Mouse (Mus musculus) intestine, embryonic 14.5 days (tissue): ENCODE data around the gene Atp5j2. TPM values are rescaled to one million over a fixed set of nuclear protein-coding genes. Genes with fewer than 3 reads are reported as not detected.

Experiments used
- polyA plus RNA-seq: library from polyadenylated mRNA; unstranded; fragments of >200 nt; fragmentation: Nextera tagmentation; extraction: Ambion mirVana; gene quantifications from 2 replicates; pipeline ENCODE4 v1.2.1, GENCODE M21; 2014

The Atp5j2 gene
- polyA plus RNA-seq, 1 experiment from 2014 or later = 724 TPM

Other genes with a start within 250 kb of the Atp5j2 start
- gene Smurf1, start 226.2 kb downstream of the Atp5j2 start, polyA plus RNA-seq = 14.4 and 17.2 TPM in 2 replicates
- not detected in 2 replicates for gene Gm4871, start 159.3 kb downstream of the Atp5j2 start, polyA plus RNA-seq
- gene 1700018F24Rik, start 149.1 kb downstream of the Atp5j2 start, polyA plus RNA-seq = not detected in 2 replicates
- gene Arpc1a, start 108.2 kb downstream of the Atp5j2 start, polyA plus RNA-seq = 147 and 154 TPM in 2 replicates
- gene Kpna7, start 108.0 kb downstream of the Atp5j2 start, polyA plus RNA-seq = 0.07 TPM in 1 of 2 replicates, not detected in the other
- gene Arpc1b, start 77.8 kb downstream of the Atp5j2 start, polyA plus RNA-seq = 281 and 305 TPM in 2 replicates
- gene Pdap1, start 51.8 kb downstream of the Atp5j2 start, polyA plus RNA-seq = 85.9 and 98.7 TPM in 2 replicates
- gene Bud31, start 51.7 kb downstream of the Atp5j2 start, polyA plus RNA-seq = 187 and 188 TPM in 2 replicates
- gene Ptcd1, start 25.0 kb downstream of the Atp5j2 start, polyA plus RNA-seq = 12.6 and 13.1 TPM in 2 replicates
- 29.6 and 32.0 TPM in 2 replicates for gene Cpsf4, start 24.8 kb downstream of the Atp5j2 start, polyA plus RNA-seq
- gene Zkscan14, start 9.8 kb upstream of the Atp5j2 start, polyA plus RNA-seq = 8.5 and 9.1 TPM in 2 replicates
- gene Zkscan5, start 12.5 kb upstream of the Atp5j2 start, polyA plus RNA-seq = 13.1 and 13.6 TPM in 2 replicates
- gene Zfp655, start 39.7 kb upstream of the Atp5j2 start, polyA plus RNA-seq = 35.9 and 42.2 TPM in 2 replicates
- gene Zscan25, start 88.4 kb upstream of the Atp5j2 start, polyA plus RNA-seq = 0.26 and 0.42 TPM in 2 replicates
- not detected in 2 replicates for gene Cyp3a57, start 153.2 kb upstream of the Atp5j2 start, polyA plus RNA-seq